Mouse (Mus musculus) embryo, embryonic 10.5 days (tissue): ENCODE measurements around the gene Uhrf1bp1.

Experiments
- DNase-seq: peaks from one replicate; pipeline ENCODE4 v3.0.0-alpha.2; 2015; ENCODE audit warnings: low spot score

Gene Uhrf1bp1

DNA sequence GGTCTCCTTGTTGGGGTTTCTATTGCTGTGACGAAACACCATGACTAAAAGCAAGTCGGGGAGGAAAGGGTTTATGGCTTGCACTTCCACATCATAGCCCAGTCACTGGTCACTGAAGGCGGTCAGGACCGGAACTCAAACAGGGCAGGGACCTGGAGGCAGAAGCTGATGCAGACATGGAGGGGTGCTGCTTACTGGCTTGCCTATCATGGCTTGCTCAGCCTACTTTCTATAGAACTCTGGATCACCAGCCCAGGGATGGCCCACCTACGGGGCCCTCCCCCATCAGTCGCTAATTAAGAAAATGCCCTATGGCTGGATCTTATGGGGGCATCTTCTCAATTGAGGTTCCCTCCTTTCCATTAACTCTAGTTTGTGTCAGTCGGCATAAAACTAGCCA, 55.1 kb downstream of the Uhrf1bp1 start:
- no peak for DNase-seq

GRCm38 (mm10) chr17:27914742-27915141, 58.5 kb downstream of the Uhrf1bp1 start:
- DNase-seq: no peak

GRCm38 (mm10) chr17:27916366-27916765, 60.1 kb downstream of the Uhrf1bp1 start:
- DNase-seq: no peak

- DNase-seq: no peak
Measured at GRCm38 (mm10) chr17:27920676-27921075, 64.4 kb downstream of the Uhrf1bp1 start.

DNA sequence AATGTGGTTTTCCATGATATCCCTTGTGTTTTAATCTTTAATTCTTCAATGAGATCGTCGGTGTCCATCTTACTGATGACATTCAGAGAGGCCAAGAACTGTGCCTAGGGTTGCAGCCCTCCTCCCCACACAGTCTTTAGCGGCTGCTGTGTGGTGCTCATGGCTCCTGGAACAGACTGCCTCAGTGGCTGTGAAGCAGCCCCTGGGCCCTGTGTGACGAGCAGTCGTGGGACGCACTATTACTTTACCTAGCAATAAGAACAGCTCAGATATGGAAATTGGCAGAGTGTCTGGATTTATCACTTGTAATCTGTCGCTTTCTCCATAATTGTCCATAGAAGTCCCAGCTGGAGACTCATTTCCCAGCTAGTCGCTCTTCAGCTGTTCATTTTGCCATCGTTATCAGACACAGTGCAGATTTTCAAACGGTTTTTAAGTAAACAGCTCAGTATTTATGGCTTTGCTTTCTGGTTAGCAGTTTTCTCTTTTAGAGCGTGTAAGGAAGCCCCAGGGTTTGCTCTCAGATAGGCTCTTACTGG, 66.0 kb downstream of the Uhrf1bp1 start:
- DNase-seq: no peak

- no peak for DNase-seq
Measured at GRCm38 (mm10) chr17:27925054-27925453, 68.8 kb downstream of the Uhrf1bp1 start.

- DNase-seq: no peak
Measured at GRCm38 (mm10) chr17:27925504-27925903, 69.3 kb downstream of the Uhrf1bp1 start.

DNA sequence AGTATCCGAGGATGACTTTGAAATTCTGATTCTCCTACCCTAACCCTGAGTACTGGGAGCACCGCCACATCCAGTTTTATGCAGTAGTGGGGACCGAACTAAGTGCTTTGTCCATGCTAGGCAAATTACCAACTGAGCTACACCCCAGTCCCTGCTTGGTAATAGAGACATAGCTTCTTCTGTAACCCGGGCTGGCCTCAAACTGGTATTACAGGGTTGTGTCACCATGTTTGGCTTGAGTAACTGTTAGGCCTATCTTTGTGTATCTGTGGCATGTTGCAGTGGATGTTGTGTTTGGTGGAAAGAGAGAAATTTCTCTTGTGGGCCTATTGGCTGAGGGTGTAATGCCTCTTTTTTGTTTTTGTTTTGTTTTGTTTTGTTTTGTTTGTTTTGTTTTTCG, 74.0 kb downstream of the Uhrf1bp1 start:
- DNase-seq: no peak

DNA sequence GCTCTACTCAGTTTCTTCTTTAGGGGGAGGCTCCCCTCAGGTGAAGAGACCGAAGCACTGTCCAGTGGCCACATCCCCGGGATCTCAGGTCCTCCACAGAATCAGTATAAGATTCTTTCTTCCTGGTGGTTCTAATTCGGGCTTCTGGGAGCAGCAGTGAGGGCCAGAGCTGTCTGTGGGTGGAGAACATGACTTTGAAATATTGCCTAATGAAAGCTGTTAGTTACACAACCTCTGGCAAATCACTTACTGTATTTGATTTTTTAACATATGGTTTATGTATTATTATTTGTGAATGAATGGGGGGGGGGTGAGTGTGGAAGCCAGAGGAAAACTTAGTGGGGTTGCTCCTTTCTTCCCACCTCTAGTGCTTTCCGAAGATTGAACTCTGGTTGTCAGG, 75.6 kb downstream of the Uhrf1bp1 start:
- DNase-seq: no peak

DNA sequence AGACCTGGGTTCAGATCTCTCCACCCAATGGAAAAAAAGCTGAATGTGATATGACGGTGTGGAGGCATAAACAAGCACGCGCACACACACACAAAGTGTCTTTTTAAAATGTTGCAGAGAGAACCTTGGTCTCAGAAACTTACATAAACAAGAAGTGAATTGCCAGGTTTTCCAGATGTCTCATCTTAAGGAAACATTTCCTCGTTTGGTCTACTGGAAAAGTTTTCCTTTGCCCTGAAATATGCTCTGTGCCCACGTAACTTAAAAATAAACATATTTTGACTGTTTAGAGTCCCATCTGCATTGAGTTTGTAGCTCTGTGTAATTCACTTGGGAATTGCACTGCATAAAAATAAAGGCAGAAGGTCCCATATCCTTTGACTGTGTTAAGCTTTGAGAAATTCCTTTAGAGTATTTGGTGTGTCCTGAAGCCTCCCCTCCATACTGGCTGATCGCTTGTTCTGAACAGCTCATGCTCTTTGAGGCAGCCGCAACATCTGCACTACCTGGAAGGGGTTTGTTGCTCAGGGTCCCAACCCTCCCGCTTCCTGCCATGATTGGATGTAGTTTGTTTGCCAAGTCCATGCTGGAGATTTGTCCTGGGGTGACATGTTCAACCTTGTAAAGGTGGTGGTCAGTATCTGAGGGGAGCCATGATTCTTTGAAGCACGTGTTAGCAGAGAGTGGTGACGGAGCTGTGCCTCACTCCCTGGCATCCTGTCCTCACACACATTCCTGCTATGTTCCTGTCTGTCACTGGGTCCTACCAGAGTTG, 78.1 kb downstream of the Uhrf1bp1 start:
- no peak for DNase-seq

DNA sequence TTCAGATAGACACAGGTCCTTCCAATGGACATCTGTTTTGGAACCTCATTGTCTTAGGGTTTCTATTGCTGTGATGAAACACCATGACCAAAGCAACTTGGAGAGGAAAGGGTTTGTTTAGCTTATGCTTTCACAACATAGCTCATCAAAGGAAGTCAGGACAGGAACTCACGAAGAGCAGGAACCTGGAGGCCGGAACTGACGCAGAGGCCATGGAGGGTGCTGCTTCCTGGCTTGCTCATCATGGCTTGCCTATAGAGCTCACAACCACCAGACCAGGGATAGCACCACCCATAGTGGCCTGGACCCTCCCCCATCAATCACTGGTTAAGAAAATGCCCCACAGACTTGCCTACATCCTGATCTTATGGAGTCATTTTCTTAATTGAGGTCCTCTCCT, 78.8 kb downstream of the Uhrf1bp1 start:
- DNase-seq: no peak

- no peak for DNase-seq
Measured at GRCm38 (mm10) chr17:27937054-27937615, 80.9 kb downstream of the Uhrf1bp1 start.

GRCm38 (mm10) chr17:27938121-27938754, 82.0 kb downstream of the Uhrf1bp1 start:
- no peak for DNase-seq

DNA sequence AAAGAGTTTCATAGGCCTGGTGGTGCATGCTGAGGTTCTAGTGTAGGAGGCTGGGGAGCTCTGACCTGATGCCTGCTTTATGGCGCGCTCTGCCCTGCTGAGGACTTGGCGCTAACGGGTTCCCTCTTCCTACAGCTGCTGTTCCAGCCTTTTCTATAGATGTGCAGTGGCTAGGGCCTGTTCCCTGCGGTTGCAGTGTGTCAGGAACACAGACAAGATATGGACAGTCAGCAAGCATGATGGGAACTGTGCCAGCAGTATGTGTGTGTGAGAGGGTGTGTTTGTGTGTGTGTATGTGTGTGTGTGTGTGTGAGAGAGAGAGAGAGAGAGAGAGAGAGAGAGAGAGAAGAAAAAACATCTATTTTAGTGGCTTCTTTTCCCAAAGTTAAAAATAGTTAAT, 82.8 kb downstream of the Uhrf1bp1 start:
- no peak for DNase-seq

- no peak for DNase-seq
Measured at GRCm38 (mm10) chr17:27940352-27940751, 84.1 kb downstream of the Uhrf1bp1 start.

- no peak for DNase-seq
Measured at GRCm38 (mm10) chr17:27941178-27941577, 84.9 kb downstream of the Uhrf1bp1 start.

GRCm38 (mm10) chr17:27941698-27942097, 85.5 kb downstream of the Uhrf1bp1 start:
- no peak for DNase-seq

- no peak for DNase-seq
Measured at GRCm38 (mm10) chr17:27942131-27942530, 85.9 kb downstream of the Uhrf1bp1 start.

- DNase-seq: no peak
Measured at GRCm38 (mm10) chr17:27945546-27946216, 89.4 kb downstream of the Uhrf1bp1 start.

DNA sequence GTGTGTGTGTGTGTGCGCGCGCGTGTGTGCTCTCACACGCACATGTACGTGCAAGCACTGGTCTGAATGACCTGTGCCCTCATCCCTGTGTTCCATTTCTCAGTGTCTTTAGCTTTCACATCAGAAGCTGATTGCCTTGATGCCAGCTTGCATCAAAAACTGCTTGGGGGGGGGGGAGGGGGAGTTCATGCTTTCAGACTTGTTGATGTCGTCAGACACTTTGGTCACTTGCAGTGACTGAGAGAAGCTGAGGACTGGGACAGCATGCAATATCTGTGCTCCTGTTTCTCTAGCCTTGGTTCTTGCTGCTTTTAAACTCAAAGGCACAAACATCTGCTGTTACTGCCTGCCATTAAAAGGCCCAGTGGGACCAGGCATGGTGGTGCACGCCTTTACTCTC, 90.1 kb downstream of the Uhrf1bp1 start:
- no peak for DNase-seq

GRCm38 (mm10) chr17:27947155-27947554, 90.9 kb downstream of the Uhrf1bp1 start:
- no peak for DNase-seq
